Mouse (Mus musculus): ENCODE results near the gene Gm28048. TPM values are rescaled to one million over a fixed set of nuclear protein-coding genes. Genes with fewer than 3 reads are reported as not detected.

Gm28048 gene
- polyA plus RNA-seq, 1 experiment from 2014 or later = 13.1 TPM

GRCm38 (mm10) chr11:22815143-22815542 lies 166.7 kb downstream of the Gm28048 start:
- no peak overlapping the region for H3K27ac ChIP-seq
- H3K4me1 ChIP-seq (replicated peaks) = no peaks in the 10 kb centered on the region
- H3K4me2 ChIP-seq (replicated peaks) = no peak overlapping the region
- no peaks in the 10 kb centered on the region for H3K9me3 ChIP-seq
- no peak for ATAC-seq
- H3K9ac ChIP-seq = no peak overlapping the region
- no peaks in the 10 kb centered on the region for H3K27me3 ChIP-seq (replicated peaks)
- H3K4me3 ChIP-seq (replicated peaks) = no peak overlapping the region
- H3K36me3 ChIP-seq = no peaks in the 10 kb centered on the region

GRCm38 (mm10) chr11:22813921-22814704 lies 167.8 kb downstream of the Gm28048 start:
- Histone ChIP-seq H3K4me3 (replicated peaks) (no peak overlapping the region), H3K27ac (no peak overlapping the region), H3K36me3 (no peaks in the 10 kb centered on the region), H3K4me2 (replicated peaks) (no peak overlapping the region), H3K9ac (no peak overlapping the region), H3K4me1 (replicated peaks) (no peaks in the 10 kb centered on the region), H3K9me3 (no peaks in the 10 kb centered on the region), H3K27me3 (replicated peaks) (no peaks in the 10 kb centered on the region)
- WGBS = 78% methylated on average over 5 of the region's 5 CpGs
- no peak for ATAC-seq

GRCm38 (mm10) chr11:22813427-22813826 lies 168.5 kb downstream of the Gm28048 start:
- Histone ChIP-seq H3K4me1 (replicated peaks) (no peaks in the 10 kb centered on the region), H3K27me3 (replicated peaks) (no peaks in the 10 kb centered on the region), H3K9ac (no peak overlapping the region), H3K4me2 (replicated peaks) (no peak overlapping the region), H3K36me3 (no peaks in the 10 kb centered on the region), H3K9me3 (no peaks in the 10 kb centered on the region), H3K27ac (no peak overlapping the region), H3K4me3 (replicated peaks) (no peak overlapping the region)
- WGBS = 80% methylated on average over 3 of the region's 3 CpGs
- no peak for ATAC-seq

- WGBS = 86% methylated on average over 3 of the region's 3 CpGs
- H3K27ac ChIP-seq = no peak overlapping the region
Measured at GRCm38 (mm10) chr11:22811413-22811812, 170.5 kb downstream of the Gm28048 start.

GRCm38 (mm10) chr11:22809465-22810096 lies 172.3 kb downstream of the Gm28048 start:
- H3K27ac ChIP-seq = no peak overlapping the region
- no peaks in the 10 kb centered on the region for H3K4me1 ChIP-seq (replicated peaks)
- H3K36me3 ChIP-seq = no peaks in the 10 kb centered on the region
- WGBS = 65% methylated on average over 7 of the region's 7 CpGs
- no peaks in the 10 kb centered on the region for H3K9me3 ChIP-seq
- no peaks in the 10 kb centered on the region for H3K27me3 ChIP-seq (replicated peaks)
- H3K4me2 ChIP-seq (replicated peaks) = no peak overlapping the region
- no peak overlapping the region for H3K9ac ChIP-seq
- 0 out of 2 replicates have a peak, but pooled peaks have one; percentile 22 for ATAC-seq
- no peak overlapping the region for H3K4me3 ChIP-seq (replicated peaks)

More at GRCm38 (mm10) chr11:22811413-22811812, 170.5 kb downstream of the Gm28048 start:
- no peak overlapping the region for H3K4me2 ChIP-seq (replicated peaks)
- ATAC-seq = no peak
- no peak overlapping the region for H3K4me3 ChIP-seq (replicated peaks)
- no peaks in the 10 kb centered on the region for H3K27me3 ChIP-seq (replicated peaks)
- no peaks in the 10 kb centered on the region for H3K36me3 ChIP-seq
- no peaks in the 10 kb centered on the region for H3K9me3 ChIP-seq
- no peak overlapping the region for H3K9ac ChIP-seq
- H3K4me1 ChIP-seq (replicated peaks) = no peaks in the 10 kb centered on the region

GRCm38 (mm10) chr11:22808040-22808439 lies 173.8 kb downstream of the Gm28048 start:
- H3K4me2 ChIP-seq (replicated peaks) = no peak overlapping the region
- no peaks in the 10 kb centered on the region for H3K9me3 ChIP-seq
- H3K36me3 ChIP-seq = no peaks in the 10 kb centered on the region

GRCm38 (mm10) chr11:22805171-22805570 lies 176.7 kb downstream of the Gm28048 start:
- Histone ChIP-seq H3K4me3 (replicated peaks) (no peak overlapping the region), H3K27me3 (replicated peaks) (no peaks in the 10 kb centered on the region), H3K27ac (no peak overlapping the region), H3K9me3 (no peaks in the 10 kb centered on the region), H3K36me3 (no peaks in the 10 kb centered on the region), H3K4me1 (replicated peaks) (0 out of 2 replicates have a peak, but pooled peaks cover 4% of the 10 kb centered on the region), H3K9ac (no peak overlapping the region), H3K4me2 (replicated peaks) (no peak overlapping the region)
- ATAC-seq = no peak
- 73% methylated on average over 1 of the region's 1 CpGs for WGBS

More at GRCm38 (mm10) chr11:22808040-22808439, 173.8 kb downstream of the Gm28048 start:
- no peak overlapping the region for H3K9ac ChIP-seq
- no peak overlapping the region for H3K4me3 ChIP-seq (replicated peaks)
- ATAC-seq = no peak
- H3K27ac ChIP-seq = no peak overlapping the region
- no peaks in the 10 kb centered on the region for H3K4me1 ChIP-seq (replicated peaks)
- no peaks in the 10 kb centered on the region for H3K27me3 ChIP-seq (replicated peaks)

- peaks cover 9% of the 10 kb centered on the region; the same call in 1 of the 2 replicates for H3K4me1 ChIP-seq (replicated peaks)
- WGBS = 17% methylated on average over 9 of the region's 9 CpGs
- ATAC-seq = peak; percentile 83
- H3K4me2 ChIP-seq (replicated peaks) = peak overlapping the region; percentile 36
- no peak overlapping the region for H3K27ac ChIP-seq
- no peaks in the 10 kb centered on the region for H3K9me3 ChIP-seq
- H3K4me3 ChIP-seq (replicated peaks) = no peak overlapping the region
- H3K9ac ChIP-seq = no peak overlapping the region
- no peaks in the 10 kb centered on the region for H3K36me3 ChIP-seq
- no peaks in the 10 kb centered on the region for H3K27me3 ChIP-seq (replicated peaks)
Measured at GRCm38 (mm10) chr11:22799987-22800424, 181.9 kb downstream of the Gm28048 start.

GRCm38 (mm10) chr11:22798916-22799315 lies 183.0 kb downstream of the Gm28048 start:
- Histone ChIP-seq H3K9ac (no peak overlapping the region), H3K9me3 (no peaks in the 10 kb centered on the region), H3K27ac (no peak overlapping the region), H3K36me3 (no peaks in the 10 kb centered on the region), H3K4me3 (replicated peaks) (no peak overlapping the region), H3K4me2 (replicated peaks) (no peak overlapping the region), H3K27me3 (replicated peaks) (no peaks in the 10 kb centered on the region), H3K4me1 (replicated peaks) (peaks cover 9% of the 10 kb centered on the region; the same call in 1 of the 2 replicates)
- 76% methylated on average over 5 of the region's 5 CpGs for WGBS
- no peak for ATAC-seq

- 91% methylated on average over 1 of the region's 1 CpGs for WGBS
- Histone ChIP-seq H3K9ac (no peak overlapping the region), H3K27me3 (replicated peaks) (no peaks in the 10 kb centered on the region), H3K4me3 (replicated peaks) (no peak overlapping the region), H3K9me3 (no peaks in the 10 kb centered on the region), H3K36me3 (no peaks in the 10 kb centered on the region), H3K4me1 (replicated peaks) (peaks cover 2% of the 10 kb centered on the region; the same call in 1 of the 2 replicates), H3K4me2 (replicated peaks) (no peak overlapping the region), H3K27ac (no peak overlapping the region)
- no peak for ATAC-seq
Measured at GRCm38 (mm10) chr11:22794734-22795133, 187.2 kb downstream of the Gm28048 start.

GRCm38 (mm10) chr11:22793881-22794203 lies 188.0 kb downstream of the Gm28048 start:
- no peaks in the 10 kb centered on the region for H3K4me1 ChIP-seq (replicated peaks)
- H3K27ac ChIP-seq = no peak overlapping the region
- ATAC-seq = no peak
- no peak overlapping the region for H3K4me3 ChIP-seq (replicated peaks)
- H3K9me3 ChIP-seq = no peaks in the 10 kb centered on the region
- WGBS = 100% methylated on average over 1 of the region's 1 CpGs
- no peaks in the 10 kb centered on the region for H3K27me3 ChIP-seq (replicated peaks)
- no peak overlapping the region for H3K4me2 ChIP-seq (replicated peaks)
- no peaks in the 10 kb centered on the region for H3K36me3 ChIP-seq
- H3K9ac ChIP-seq = no peak overlapping the region

GRCm38 (mm10) chr11:22793176-22793880 lies 188.6 kb downstream of the Gm28048 start:
- H3K4me2 ChIP-seq (replicated peaks) = no peak overlapping the region
- no peak overlapping the region for H3K27ac ChIP-seq
- H3K9ac ChIP-seq = no peak overlapping the region
- WGBS = 88% methylated on average over 3 of the region's 3 CpGs
- no peaks in the 10 kb centered on the region for H3K27me3 ChIP-seq (replicated peaks)
- no peaks in the 10 kb centered on the region for H3K36me3 ChIP-seq
- H3K4me3 ChIP-seq (replicated peaks) = no peak overlapping the region
- H3K4me1 ChIP-seq (replicated peaks) = no peaks in the 10 kb centered on the region
- no peak for ATAC-seq
- no peaks in the 10 kb centered on the region for H3K9me3 ChIP-seq
